Mouse (Mus musculus) liver, embryonic 11.5 days (tissue): ENCODE data around the gene Hlx. TPM values are rescaled to one million over a fixed set of nuclear protein-coding genes. Genes with fewer than 3 reads are reported as not detected.

Experiments used
- ATAC-seq: fragments of 200-750 bp; cut with Nextera tagmentation; replicated peaks from 2 replicates; pipeline ENCODE4 v1.8.0; 2017; ENCODE audit warnings: moderate number of reproducible peaks, mild to moderate bottlenecking, moderate TSS enrichment, moderate library complexity; ENCODE audit not compliant: low FRiP score
- DNase-seq: peaks from one replicate; pipeline ENCODE4 v3.0.0-alpha.2; 2017; ENCODE audit warnings: low spot score
- H3K27ac ChIP-seq: fragments of 300-500 bp; sonication (generic); 2 replicates; pipeline ENCODE4 v1.5.1; 2014; ENCODE audit warnings: mild to moderate bottlenecking, low read depth, low read length, control low read depth
- H3K27me3 ChIP-seq: fragments of 300-500 bp; sonication (generic); replicated peaks from 2 replicates; pipeline ENCODE4 v1.6.1; 2014; ENCODE audit warnings: low read length, mixed read lengths; ENCODE audit not compliant: control insufficient read depth, insufficient read depth
- H3K36me3 ChIP-seq: fragments of 300-500 bp; sonication (generic); 2 replicates; pipeline ENCODE4 v1.6.1; 2014; ENCODE audit warnings: mild to moderate bottlenecking, low read length, moderate library complexity, mixed read lengths; ENCODE audit not compliant: control insufficient read depth, insufficient read depth
- H3K4me1 ChIP-seq: fragments of 300-500 bp; sonication (generic); replicated peaks from 2 replicates; pipeline ENCODE4 v1.6.1; 2014; ENCODE audit warnings: low read length, mixed read lengths; ENCODE audit not compliant: control insufficient read depth, insufficient read depth
- H3K4me2 ChIP-seq: fragments of 300-500 bp; sonication (generic); 2 replicates; pipeline ENCODE4 v1.6.1; 2014; ENCODE audit warnings: mild to moderate bottlenecking, control low read depth, moderate library complexity
- H3K4me3 ChIP-seq: fragments of 300-500 bp; sonication (generic); 2 replicates; pipeline ENCODE4 v1.5.1; 2014; ENCODE audit warnings: low read depth, low read length, control low read depth
- H3K9ac ChIP-seq: fragments of 300-500 bp; sonication (generic); 2 replicates; pipeline ENCODE4 v1.6.1; 2014; ENCODE audit warnings: low read depth, low read length, control low read depth
- H3K9me3 ChIP-seq: fragments of 300-500 bp; sonication (generic); 2 replicates; pipeline ENCODE4 v1.6.1; 2016; ENCODE audit warnings: low read length, inconsistent platforms, mixed read lengths; ENCODE audit not compliant: control insufficient read depth
- WGBS: fragments of 180-500 bp; shearing (Covaris S2); extraction: QIAGEN DNeasy Blood & Tissue Kit; methylation state at CpG from one replicate; pipeline ENCODE4 v1.1.7; 2014; 5-methylcytosine and 5-hydroxymethylcytosine counted together
- polyA plus RNA-seq: library from polyadenylated mRNA; unstranded; fragments of >200 nt; fragmentation: Nextera tagmentation; extraction: Ambion mirVana; gene quantifications from 2 replicates; pipeline ENCODE4 v1.2.1, GENCODE M21; 2014

The Hlx gene
- polyA plus RNA-seq, 1 experiment from 2014 or later = 46.9 TPM

GRCm38 (mm10) chr1:184734991-184735920 lies 2.8 kb upstream of the Hlx start:
- Histone ChIP-seq H3K27ac (0 out of 2 replicates have a peak overlapping the region, but pooled peaks have one; percentile 22), H3K36me3 (no peaks in the 10 kb centered on the region), H3K9me3 (no peaks in the 10 kb centered on the region), H3K27me3 (peaks cover 62% of the 10 kb centered on the region), H3K4me1 (peaks cover 15% of the 10 kb centered on the region), H3K4me3 (no peak overlapping the region), H3K9ac (no peak overlapping the region), H3K4me2 (peak overlapping the region; percentile 45)
- 6% methylated on average over 25 of the region's 25 CpGs for WGBS
- no peak for ATAC-seq
- DNase-seq = no peak

- Histone ChIP-seq H3K4me1 (peaks cover 15% of the 10 kb centered on the region), H3K9me3 (no peaks in the 10 kb centered on the region), H3K27ac (peak overlapping the region; percentile 46; the same call in 1 of the 2 replicates), H3K9ac (peak overlapping the region; percentile 13; the same call in 1 of the 2 replicates), H3K4me3 (peak overlapping the region; percentile 81), H3K36me3 (no peaks in the 10 kb centered on the region), H3K4me2 (peak overlapping the region; percentile 98), H3K27me3 (peaks cover 71% of the 10 kb centered on the region)
- 1% methylated on average over 27 of the region's 27 CpGs for WGBS
- ATAC-seq (no peak), DNase-seq (peak; percentile 63)
Measured at GRCm38 (mm10) chr1:184734067-184734830, 1.8 kb upstream of the Hlx start.

DNA sequence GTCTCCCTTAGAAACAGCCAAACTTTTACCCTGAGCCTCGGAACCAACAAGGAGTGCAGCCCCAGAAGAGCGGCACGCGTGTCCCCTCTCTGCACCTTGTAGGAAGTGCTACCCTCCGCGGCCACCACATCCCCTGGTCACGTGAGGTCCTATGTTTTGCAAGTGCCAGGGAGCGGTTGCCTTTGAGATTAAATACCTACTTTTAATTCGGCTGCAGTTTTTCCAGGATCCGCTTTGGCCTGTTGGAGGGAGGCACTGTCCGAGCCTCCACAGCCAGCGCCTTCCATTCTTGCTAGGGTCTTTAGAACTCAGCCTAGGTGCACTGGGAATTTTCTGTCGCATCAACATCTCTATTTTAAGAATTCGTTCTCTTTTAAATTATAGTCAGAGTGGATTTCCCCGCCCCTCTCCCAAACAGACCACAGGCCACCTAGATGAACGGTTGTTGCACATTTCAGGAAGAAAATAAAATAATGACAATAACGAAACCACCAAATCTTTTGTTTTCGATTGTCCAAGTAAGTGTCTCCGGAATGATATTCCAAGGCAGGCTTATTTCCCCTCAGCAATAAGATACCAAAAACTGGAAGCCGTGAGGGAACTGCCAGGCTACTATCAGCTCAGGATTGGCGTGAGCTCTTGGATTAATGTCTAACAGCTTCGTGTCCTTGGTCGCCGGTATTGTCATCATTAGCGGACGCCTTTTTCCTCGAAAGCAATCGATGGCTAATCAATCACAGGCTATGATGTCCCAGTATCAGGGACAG lies 1.1 kb upstream of the Hlx start:
- peak overlapping the region; percentile 98 for H3K4me2 ChIP-seq
- no peaks in the 10 kb centered on the region for H3K9me3 ChIP-seq
- H3K4me3 ChIP-seq = peak overlapping the region; percentile 81
- 2% methylated on average over 28 of the region's 28 CpGs for WGBS
- peaks cover 76% of the 10 kb centered on the region for H3K27me3 ChIP-seq
- peak; percentile 56 for DNase-seq
- ATAC-seq = no peak
- H3K36me3 ChIP-seq = no peaks in the 10 kb centered on the region
- peak overlapping the region; percentile 21 for H3K9ac ChIP-seq
- H3K27ac ChIP-seq = peak overlapping the region; percentile 46; the same call in 1 of the 2 replicates
- peaks cover 15% of the 10 kb centered on the region for H3K4me1 ChIP-seq

GRCm38 (mm10) chr1:184731644-184732545 lies 524 bp downstream of the Hlx start:
- Histone ChIP-seq H3K27me3 (peaks cover 88% of the 10 kb centered on the region), H3K4me3 (peak overlapping the region; percentile 81), H3K4me1 (peaks cover 15% of the 10 kb centered on the region), H3K4me2 (peak overlapping the region; percentile 98), H3K9ac (peak overlapping the region; percentile 85), H3K36me3 (no peaks in the 10 kb centered on the region), H3K27ac (peak overlapping the region; percentile 96), H3K9me3 (no peaks in the 10 kb centered on the region)
- DNase-seq = peak; percentile 70
- WGBS = under 1% methylated on average over 85 of the region's 85 CpGs
- ATAC-seq = peak; percentile 68

- H3K27me3 ChIP-seq = peaks cover 88% of the 10 kb centered on the region
- 10% methylated on average over 18 of the region's 18 CpGs for WGBS
- peak overlapping the region; percentile 85 for H3K9ac ChIP-seq
- no peak for DNase-seq
- H3K36me3 ChIP-seq = no peaks in the 10 kb centered on the region
- H3K9me3 ChIP-seq = no peaks in the 10 kb centered on the region
- H3K4me3 ChIP-seq = peak overlapping the region; percentile 81
- peak overlapping the region; percentile 98 for H3K4me2 ChIP-seq
- H3K4me1 ChIP-seq = peaks cover 15% of the 10 kb centered on the region
- ATAC-seq = no peak
- peak overlapping the region; percentile 96 for H3K27ac ChIP-seq
Measured at GRCm38 (mm10) chr1:184731091-184731640, 1.3 kb downstream of the Hlx start.

- no peak for DNase-seq
- peak overlapping the region; percentile 85 for H3K9ac ChIP-seq
- WGBS = 20% methylated on average over 12 of the region's 12 CpGs
Measured at GRCm38 (mm10) chr1:184730453-184731013, 1.9 kb downstream of the Hlx start.

GRCm38 (mm10) chr1:184729357-184730140 lies 2.9 kb downstream of the Hlx start:
- H3K4me2 ChIP-seq = peak overlapping the region; percentile 98
- ATAC-seq (no peak), DNase-seq (no peak)
- 24% methylated on average over 19 of the region's 19 CpGs for WGBS
- H3K9me3 ChIP-seq = no peaks in the 10 kb centered on the region
- peak overlapping the region; percentile 96 for H3K27ac ChIP-seq
- H3K4me3 ChIP-seq = peak overlapping the region; percentile 81
- peak overlapping the region; percentile 85 for H3K9ac ChIP-seq
- H3K36me3 ChIP-seq = no peaks in the 10 kb centered on the region
- peaks cover 90% of the 10 kb centered on the region for H3K27me3 ChIP-seq
- H3K4me1 ChIP-seq = peaks cover 15% of the 10 kb centered on the region

More at GRCm38 (mm10) chr1:184730453-184731013, 1.9 kb downstream of the Hlx start:
- Histone ChIP-seq H3K4me2 (peak overlapping the region; percentile 98), H3K9me3 (no peaks in the 10 kb centered on the region), H3K36me3 (no peaks in the 10 kb centered on the region), H3K4me3 (peak overlapping the region; percentile 81), H3K4me1 (peaks cover 15% of the 10 kb centered on the region), H3K27me3 (peaks cover 88% of the 10 kb centered on the region), H3K27ac (peak overlapping the region; percentile 96)
- no peak for ATAC-seq
